Comparison of ENCODE assay signal across 8 mouse cellular contexts in the genomic region with DNA sequence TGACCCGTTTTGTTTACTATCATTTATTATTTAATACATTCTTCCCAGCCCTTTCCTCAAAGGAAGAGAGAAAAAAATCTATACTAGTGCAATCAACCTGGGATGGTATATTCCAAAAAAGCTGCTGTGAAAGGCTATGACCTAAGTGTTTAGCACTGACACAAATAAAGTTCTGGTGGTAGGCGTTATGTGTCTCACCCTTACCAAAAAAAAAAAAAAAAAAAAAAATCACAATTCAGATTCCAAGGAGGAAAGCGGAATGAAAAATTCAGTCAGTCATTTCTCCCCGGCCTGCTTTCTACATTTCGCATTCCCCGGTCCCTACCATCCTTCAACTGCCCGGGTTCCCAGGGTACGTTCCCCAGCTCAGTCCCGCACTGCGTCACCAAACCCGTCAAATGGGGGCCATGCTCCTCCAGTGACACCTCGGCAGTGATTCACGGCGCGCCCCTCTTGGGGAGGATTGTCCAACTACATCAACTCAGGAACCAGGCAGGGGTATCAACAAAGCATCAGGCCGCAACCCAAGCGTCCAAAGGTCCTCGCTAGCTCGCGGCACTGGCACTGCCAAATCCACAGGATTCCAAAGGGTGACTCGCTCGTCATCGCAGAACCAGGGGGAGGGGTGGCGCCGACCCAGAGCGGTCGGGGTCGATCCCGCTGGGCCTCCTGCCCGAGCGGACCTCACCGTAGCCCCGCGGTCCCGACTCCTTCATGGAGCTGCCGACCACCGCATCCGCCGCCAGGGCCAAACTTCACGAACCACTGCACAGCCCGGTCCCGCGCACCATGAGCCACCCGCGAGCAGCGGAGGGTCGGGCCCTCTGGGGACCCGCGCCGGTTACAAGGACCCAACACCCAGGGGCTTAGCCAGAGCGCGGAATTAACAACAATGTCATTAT. TPM values are rescaled to one million over a fixed set of nuclear protein-coding genes. Genes with fewer than 3 reads are reported as not detected.
A peak's percentile ranks its signal among the peaks of the same experiment; 100 is the strongest.
DNase-seq lines count a peak whose midpoint lies in the region; ATAC-seq and TF ChIP-seq lines count a peak whose summit lies in the region.

No protein-coding gene starts in this region.

- CTCF ChIA-PET in Patski (lab: Charles Lee): interaction anchor here (0.6 to 1.5 kb wide), 3 partner anchors 8 to 858 kb away, joined by 3 to 4 read pairs (median 3); no protein-coding TSS in a partner anchor

- H3K4me2 ChIP-seq in hindbrain, embryonic 13.5 days: peak overlapping the region; percentile 64
- peak overlapping the region; percentile 67 for H3K4me2 ChIP-seq in lung, postnatal 0 days (replicated peaks; ENCODE audit: low read depth, low read length)

- no peak for DNase-seq in Patski (ENCODE audit: low read depth, low spot score)
- DNase-seq in cerebellum, postnatal 25 days: peak; percentile 77 to 83
- DNase-seq in frontal cortex, postnatal 36 days (ENCODE audit: low spot score in 2 of 2): peak; percentile 69 to 72
- DNase-seq in layer of hippocampus, postnatal 25 days (ENCODE audit: extremely low spot score in 1 of 2, low spot score in 1 of 2): peak; percentile 50 to 56
- DNase-seq in lung, postnatal 0 days (ENCODE audit: low spot score): peak; percentile 60
- peak; percentile 39 for DNase-seq in ovary, postnatal 14 days (ENCODE audit: low spot score)
- DNase-seq in urinary bladder, adult 18-20 months (ENCODE audit: low spot score in 2 of 2): peak; percentile 26 to 59

- in situ Hi-C loops in Patski (cut with MboI; ENCODE audit: low pct_unique_long_range_greater_than_20kb): no loop called here

- under 1% methylated on average over 52 of the region's 52 CpGs for WGBS in hindbrain, embryonic 13.5 days
- 2% methylated on average over 42 of the region's 52 CpGs for WGBS in lung, postnatal 0 days

- TF ChIP-seq EP300 in lung, postnatal 0 days (IDR thresholded peaks at IDR 0.05): no peak

- peak overlapping the region; percentile 96 for H3K9ac ChIP-seq in hindbrain, embryonic 13.5 days
- peak overlapping the region; percentile 93 for H3K9ac ChIP-seq in lung, postnatal 0 days (replicated peaks; ENCODE audit: low read depth)

- POLR2A ChIA-PET in Patski (lab: Charles Lee): interaction anchor here (0.7 kb wide), 1 partner anchor 22 kb away, joined by 4 read pairs; no protein-coding TSS in a partner anchor

- no peaks in the 10 kb centered on the region for H3K9me3 ChIP-seq in hindbrain, embryonic 13.5 days
- no peaks in the 10 kb centered on the region for H3K9me3 ChIP-seq in lung, postnatal 0 days (ENCODE audit: low read length)

- ATAC-seq in Patski: peak; percentile 78
- peak; percentile 60 for ATAC-seq in hindbrain, embryonic 13.5 days (ENCODE audit: low FRiP score)
- ATAC-seq in lung, postnatal 0 days: peak; percentile 36

- no peaks in the 10 kb centered on the region for H3K36me3 ChIP-seq in hindbrain, embryonic 13.5 days
- H3K36me3 ChIP-seq in lung, postnatal 0 days (ENCODE audit: insufficient read depth, low read length): no peaks in the 10 kb centered on the region

- H3K27ac ChIP-seq in hindbrain, embryonic 13.5 days: peak overlapping the region; percentile 99
- peak overlapping the region; percentile 96 for H3K27ac ChIP-seq in lung, postnatal 0 days (ENCODE audit: low read length)

- H3K27me3 ChIP-seq in Patski: no peaks in the 10 kb centered on the region
- no peaks in the 10 kb centered on the region for H3K27me3 ChIP-seq in hindbrain, embryonic 13.5 days
- H3K27me3 ChIP-seq in lung, postnatal 0 days (replicated peaks; ENCODE audit: insufficient read depth, low read length): no peaks in the 10 kb centered on the region

- peak overlapping the region; percentile 87 for H3K4me3 ChIP-seq in hindbrain, embryonic 13.5 days
- peak overlapping the region; percentile 89 for H3K4me3 ChIP-seq in lung, postnatal 0 days (ENCODE audit: low read depth, low read length)

- H3K4me1 ChIP-seq in hindbrain, embryonic 13.5 days (replicated peaks): peaks cover 13% of the 10 kb centered on the region
- no peaks in the 10 kb centered on the region for H3K4me1 ChIP-seq in lung, postnatal 0 days (ENCODE audit: insufficient read depth, low read depth, low read length)

- TF ChIP-seq CTCF in Patski (IDR thresholded peaks at IDR 0.05): no peak
- peak; percentile 16; the same call in 1 of the 2 replicates for TF ChIP-seq CTCF in lung, postnatal 0 days (IDR thresholded peaks at IDR 0.05)

RNA-seq across cellular contexts. Expression of a gene that starts 1.1 kb away (rescaled TPM):
- polyA plus RNA-seq in Patski (2021): 6.4 TPM
- polyA plus RNA-seq in hindbrain, embryonic 13.5 days (2015; fragmentation: Nextera tagmentation; extraction: Ambion mirVana): 16.3 and 16.8 TPM in 2 replicates
- total RNA-seq in layer of hippocampus, postnatal 25 days (2021): 10 to 100 TPM; 40.9 to 48.0 TPM
- polyA plus RNA-seq in lung, postnatal 0 days (2015; fragmentation: Nextera tagmentation; extraction: Ambion mirVana): 3.6 and 4.3 TPM in 2 replicates

RNA-seq across cellular contexts. Expression of a gene that starts 29.5 kb away (rescaled TPM):
- not detected for polyA plus RNA-seq in Patski (2021)
- polyA plus RNA-seq in hindbrain, embryonic 13.5 days (2015; fragmentation: Nextera tagmentation; extraction: Ambion mirVana): not detected in 2 replicates
- total RNA-seq in layer of hippocampus, postnatal 25 days (2021): not detected
- not detected in 2 replicates for polyA plus RNA-seq in lung, postnatal 0 days (2015; fragmentation: Nextera tagmentation; extraction: Ambion mirVana)

RNA-seq across cellular contexts. Expression of a gene that starts 39.2 kb away (rescaled TPM):
- polyA plus RNA-seq in Patski (2021): 13.5 TPM
- polyA plus RNA-seq in hindbrain, embryonic 13.5 days (2015; fragmentation: Nextera tagmentation; extraction: Ambion mirVana): 7.1 and 7.4 TPM in 2 replicates
- total RNA-seq in layer of hippocampus, postnatal 25 days (2021): 1 to 10 TPM; 2.4 to 4.5 TPM
- polyA plus RNA-seq in lung, postnatal 0 days (2015; fragmentation: Nextera tagmentation; extraction: Ambion mirVana): 24.3 and 26.2 TPM in 2 replicates
